Mouse (Mus musculus) embryo, embryonic 10.5 days (tissue): Measurements from ENCODE around the gene Ints6l.
A peak's percentile ranks its signal among the peaks of the same experiment; 100 is the strongest.

Experiments used
- DNase-seq: peaks from one replicate; pipeline ENCODE4 v3.0.0-alpha.2; 2015; ENCODE audit warnings: low spot score

The Ints6l gene

GRCm38 (mm10) chrX:56454671-56455371 is at the start of gene Ints6l:
Ints6l (plus strand) TSS chrX:56454857.
- DNase-seq: peak; percentile 83

- DNase-seq: no peak
These were observed 49.2 kb upstream of the Ints6l start for GRCm38 (mm10) chrX:56405482-56405881.

GRCm38 (mm10) chrX:56406128-56406527 is 48.5 kb upstream of the Ints6l start:
- DNase-seq: no peak

GRCm38 (mm10) chrX:56416277-56416676 is 38.4 kb upstream of the Ints6l start:
- no peak for DNase-seq

- no peak for DNase-seq
These were observed 37.1 kb upstream of the Ints6l start for GRCm38 (mm10) chrX:56417541-56417940.

- no peak for DNase-seq
These were observed 24.1 kb upstream of the Ints6l start for GRCm38 (mm10) chrX:56430601-56431000.

- no peak for DNase-seq
These were observed 18.8 kb upstream of the Ints6l start for GRCm38 (mm10) chrX:56435758-56436283.

- DNase-seq: no peak
These were observed 7.9 kb upstream of the Ints6l start for GRCm38 (mm10) chrX:56446487-56447428.

- DNase-seq: no peak
These were observed 7.1 kb upstream of the Ints6l start, which contains the start of gene Gm2174 for GRCm38 (mm10) chrX:56447524-56448015. Gm2174 (plus strand) TSS chrX:56447965.

GRCm38 (mm10) chrX:56455372-56456246 is 952 bp downstream of the Ints6l start:
- DNase-seq: peak; percentile 91

- peak; percentile 39 for DNase-seq
These were observed 1.7 kb downstream of the Ints6l start for GRCm38 (mm10) chrX:56456379-56456778.

- DNase-seq: no peak
These were observed 7.6 kb downstream of the Ints6l start for GRCm38 (mm10) chrX:56462020-56462933.

- no peak for DNase-seq
These were observed 10.2 kb downstream of the Ints6l start for GRCm38 (mm10) chrX:56464906-56465305.

- peak; percentile 32 for DNase-seq
These were observed 13.0 kb downstream of the Ints6l start for GRCm38 (mm10) chrX:56467688-56468087.

GRCm38 (mm10) chrX:56468422-56468821 is 13.8 kb downstream of the Ints6l start:
- DNase-seq: peak; percentile 28

- no peak for DNase-seq
These were observed 19.4 kb downstream of the Ints6l start for GRCm38 (mm10) chrX:56474035-56474434.

- DNase-seq: no peak
These were observed 22.9 kb downstream of the Ints6l start for GRCm38 (mm10) chrX:56477553-56477952.

- no peak for DNase-seq
These were observed 27.2 kb downstream of the Ints6l start for GRCm38 (mm10) chrX:56481906-56482305.

GRCm38 (mm10) chrX:56489758-56490157 is 35.1 kb downstream of the Ints6l start:
- peak; percentile 81 for DNase-seq

- DNase-seq: no peak
These were observed 42.6 kb downstream of the Ints6l start for GRCm38 (mm10) chrX:56497241-56497640.
